In the genomic region with DNA sequence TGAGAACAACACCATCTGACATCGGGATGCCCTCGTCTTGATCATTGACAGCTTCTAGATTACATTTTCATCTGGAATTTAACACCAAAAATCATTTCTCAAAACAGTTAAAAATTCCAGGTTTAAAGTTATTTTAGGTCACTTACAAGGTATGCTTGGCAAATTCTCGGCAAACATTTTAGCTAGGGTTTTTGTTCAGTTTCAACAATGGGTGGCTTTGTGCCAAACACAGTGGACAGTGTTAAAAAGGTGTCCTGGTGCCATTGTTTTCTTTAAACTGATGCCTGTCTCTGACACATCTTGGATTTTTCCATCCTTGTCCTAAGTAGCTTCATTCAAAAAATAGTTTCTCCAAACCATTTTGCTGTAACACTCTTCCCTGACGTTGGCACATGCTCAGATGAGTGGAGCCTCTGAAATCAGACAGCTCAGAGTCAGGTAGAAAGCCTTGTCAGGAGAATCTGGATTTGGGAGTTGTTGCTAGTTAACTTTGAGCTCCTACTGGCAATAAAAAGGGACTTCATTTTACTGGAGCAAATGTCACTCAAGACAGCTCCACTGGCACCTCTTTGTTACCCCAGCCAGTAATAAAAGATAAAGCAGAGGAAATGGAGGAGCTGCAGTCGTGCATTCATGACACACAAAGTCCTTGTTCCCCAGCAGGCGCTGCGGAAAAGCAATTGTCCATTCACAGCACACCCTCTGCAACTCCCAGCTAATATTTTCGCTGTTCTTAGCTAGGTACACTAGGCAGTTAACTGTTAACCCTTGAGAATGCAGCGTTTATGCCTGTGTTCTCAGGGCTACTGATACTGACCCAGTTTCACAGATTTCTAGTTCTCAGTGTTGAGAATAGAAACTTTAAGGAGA, we compare ENCODE assay signal across 7 mouse cellular contexts. TPM values are rescaled to one million over a fixed set of nuclear protein-coding genes. Genes with fewer than 3 reads are reported as not detected.
DNase-seq lines count a peak whose midpoint lies in the region; ATAC-seq and TF ChIP-seq lines count a peak whose summit lies in the region.

No protein-coding gene starts in this region.

- no peak for TF ChIP-seq CTCF in cortical plate, adult 2 months (IDR thresholded peaks at IDR 0.05; ENCODE audit: extremely low read depth, insufficient read depth, low read length)
- TF ChIP-seq CTCF in heart, postnatal 0 days (IDR thresholded peaks at IDR 0.05; ENCODE audit: low read depth): no peak

- peaks cover 2% of the 10 kb centered on the region; the same call in 1 of the 2 replicates for H3K4me1 ChIP-seq in cortical plate, adult 2 months (ENCODE audit: control insufficient read depth, insufficient read depth, low read length)
- no peaks in the 10 kb centered on the region for H3K4me1 ChIP-seq in heart, postnatal 0 days (ENCODE audit: control insufficient read depth, insufficient read depth)
- H3K4me1 ChIP-seq in neural tube, embryonic 14.5 days (ENCODE audit: control insufficient read depth, insufficient read depth, low read length): no peaks in the 10 kb centered on the region

- no peak for TF ChIP-seq POLR2A in cortical plate, adult 2 months (IDR thresholded peaks at IDR 0.05; ENCODE audit: extremely low read depth, insufficient read depth, low read length)

- DNase-seq in brain, adult 2 months (ENCODE audit: low read depth, low spot score): peak; percentile 68
- peak; percentile 56 for DNase-seq in heart, postnatal 0 days (ENCODE audit: low spot score)
- peak; percentile 16 to 28 for DNase-seq in kidney, postnatal 4 days
- DNase-seq in urinary bladder, postnatal 36 days (ENCODE audit: low spot score in 2 of 2): no peak
- no peak for DNase-seq in gastrocnemius, postnatal 36 days

- no peaks in the 10 kb centered on the region for H3K27me3 ChIP-seq in heart, postnatal 0 days (ENCODE audit: control insufficient read depth, insufficient read depth, low read length)
- H3K27me3 ChIP-seq in neural tube, embryonic 14.5 days (ENCODE audit: control insufficient read depth, insufficient read depth, low read length): no peaks in the 10 kb centered on the region

- WGBS in heart, postnatal 0 days: 29% methylated on average over 9 of the region's 9 CpGs
- 27% methylated on average over 9 of the region's 9 CpGs for WGBS in neural tube, embryonic 14.5 days

- peak; percentile 28; the same call in 1 of the 2 replicates for ATAC-seq in heart, postnatal 0 days (ENCODE audit: insufficient read depth, low read depth)
- ATAC-seq in neural tube, embryonic 14.5 days (ENCODE audit: low read depth): peak; percentile 33; the same call in 1 of the 2 replicates

- intact Hi-C loops in gastrocnemius, postnatal 36 days (cut with DNase I): loop anchor here (5.0 kb wide), 1 partner anchor 51 kb away; no protein-coding TSS in a partner anchor

- no peak for TF ChIP-seq EP300 in heart, postnatal 0 days (IDR thresholded peaks at IDR 0.05; ENCODE audit: low read depth)

- H3K4me3 ChIP-seq in cortical plate, adult 2 months (ENCODE audit: insufficient read depth, low read length): peak overlapping the region; percentile 58
- H3K4me3 ChIP-seq in heart, postnatal 0 days (ENCODE audit: low read depth, low read length): peak overlapping the region; percentile 47
- H3K4me3 ChIP-seq in neural tube, embryonic 14.5 days (ENCODE audit: low read depth, low read length): no peak overlapping the region

- peak overlapping the region; percentile 73 for H3K4me2 ChIP-seq in heart, postnatal 0 days (ENCODE audit: low read depth, low read length)
- H3K4me2 ChIP-seq in neural tube, embryonic 14.5 days (ENCODE audit: low read depth, low read length): peak overlapping the region; percentile 21

- peak overlapping the region; percentile 8; the same call in 1 of the 2 replicates for H3K27ac ChIP-seq in cortical plate, adult 2 months (ENCODE audit: insufficient read depth, low read length)
- peak overlapping the region; percentile 56 for H3K27ac ChIP-seq in heart, postnatal 0 days (ENCODE audit: low read depth)
- no peak overlapping the region for H3K27ac ChIP-seq in neural tube, embryonic 14.5 days (ENCODE audit: low read depth, low read length)

- peak overlapping the region; percentile 53; the same call in 1 of the 2 replicates for H3K9ac ChIP-seq in heart, postnatal 0 days (replicated peaks; ENCODE audit: low read depth, low read length)
- no peak overlapping the region for H3K9ac ChIP-seq in neural tube, embryonic 14.5 days (replicated peaks; ENCODE audit: low read depth, low read length)

- no peaks in the 10 kb centered on the region for H3K9me3 ChIP-seq in heart, postnatal 0 days (replicated peaks; ENCODE audit: control insufficient read depth, low read length)
- H3K9me3 ChIP-seq in neural tube, embryonic 14.5 days (ENCODE audit: control insufficient read depth, low read length): no peaks in the 10 kb centered on the region

- H3K36me3 ChIP-seq in heart, postnatal 0 days (replicated peaks; ENCODE audit: control insufficient read depth, insufficient read depth, low read length): no peaks in the 10 kb centered on the region
- no peaks in the 10 kb centered on the region for H3K36me3 ChIP-seq in neural tube, embryonic 14.5 days (ENCODE audit: control insufficient read depth, insufficient read depth, low read length)

RNA-seq across cellular contexts. Expression of a gene that starts 2.0 kb away (rescaled TPM):
- polyA plus RNA-seq in cortical plate, adult 2 months (2012; rRNA removed): 17.4 and 25.4 TPM in 2 replicates
- total RNA-seq in heart, postnatal 0 days (2014; rRNA removed; ENCODE audit: low replicate concordance): 5.4 and 11.8 TPM in 2 replicates
- polyA plus RNA-seq in heart, postnatal 0 days (2015; fragmentation: Nextera tagmentation; extraction: Ambion mirVana): 4.6 and 5.0 TPM in 2 replicates
- polyA plus RNA-seq in neural tube, embryonic 14.5 days (2014; fragmentation: Nextera tagmentation; extraction: Ambion mirVana): 2.7 and 3.2 TPM in 2 replicates
- total RNA-seq in gastrocnemius, postnatal 36 days (2021): 10 to 100 TPM; 32.3 to 39.7 TPM

Comparison
In these comparisons a context has a peak if more than half of its experiments do, and no peak if none do; other contexts are left out.
1. DNase-seq: peak in brain, adult 2 months (single experiment), heart, postnatal 0 days (single experiment) and kidney, postnatal 4 days (2 of 2); none in urinary bladder, postnatal 36 days (0 of 2) and gastrocnemius, postnatal 36 days (0 of 2).